Mouse (Mus musculus): ENCODE results near the gene Polg2. TPM values are rescaled to one million over a fixed set of nuclear protein-coding genes. Genes with fewer than 3 reads are reported as not detected.
"Not testable (repeated sequence)": the region's sequence is repeated elsewhere in the genome, so short reads cannot be mapped to it uniquely, and the experiment has no call there.

The Polg2 gene
- polyA plus RNA-seq, 1 experiment from 2014 or later, result 7.8 TPM

DNA sequence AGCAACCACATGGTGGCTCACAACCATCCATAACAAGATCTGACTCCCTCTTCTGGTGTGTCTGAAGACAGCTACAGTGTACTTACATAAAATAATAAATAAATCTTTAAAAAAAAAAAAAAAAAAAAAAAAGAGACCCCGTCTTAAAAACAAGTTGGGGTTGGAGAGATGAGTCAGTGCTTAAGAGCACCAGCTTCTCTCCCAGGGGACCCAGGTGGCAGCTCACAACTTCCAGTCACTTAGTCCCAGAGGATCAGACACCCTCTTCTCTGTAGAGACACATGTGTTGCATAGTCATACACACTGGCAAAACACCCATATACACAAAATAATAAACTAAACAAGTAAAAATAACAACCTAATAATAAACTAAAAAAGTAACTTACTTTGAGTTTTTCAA, 28.1 kb upstream of the Polg2 start:
- not testable (repeated sequence) for H3K4me1 ChIP-seq (ENCODE audit: control insufficient read depth, insufficient read depth, low read length); H3K9ac ChIP-seq (ENCODE audit: low read length); H3K27me3 ChIP-seq (ENCODE audit: control insufficient read depth, insufficient read depth, low read length); H3K4me2 ChIP-seq (ENCODE audit: low read depth, low read length); H3K4me3 ChIP-seq (ENCODE audit: low read length); H3K9me3 ChIP-seq (replicated peaks; ENCODE audit: control insufficient read depth, low read length); H3K27ac ChIP-seq (ENCODE audit: low read length); ATAC-seq (replicated peaks; ENCODE audit: extremely low read depth, insufficient read depth, low FRiP score)
- peaks cover 32% of the 10 kb centered on the region for H3K36me3 ChIP-seq (ENCODE audit: control insufficient read depth, insufficient read depth)
- 60% methylated on average over 1 of the region's 1 CpGs for WGBS

DNA sequence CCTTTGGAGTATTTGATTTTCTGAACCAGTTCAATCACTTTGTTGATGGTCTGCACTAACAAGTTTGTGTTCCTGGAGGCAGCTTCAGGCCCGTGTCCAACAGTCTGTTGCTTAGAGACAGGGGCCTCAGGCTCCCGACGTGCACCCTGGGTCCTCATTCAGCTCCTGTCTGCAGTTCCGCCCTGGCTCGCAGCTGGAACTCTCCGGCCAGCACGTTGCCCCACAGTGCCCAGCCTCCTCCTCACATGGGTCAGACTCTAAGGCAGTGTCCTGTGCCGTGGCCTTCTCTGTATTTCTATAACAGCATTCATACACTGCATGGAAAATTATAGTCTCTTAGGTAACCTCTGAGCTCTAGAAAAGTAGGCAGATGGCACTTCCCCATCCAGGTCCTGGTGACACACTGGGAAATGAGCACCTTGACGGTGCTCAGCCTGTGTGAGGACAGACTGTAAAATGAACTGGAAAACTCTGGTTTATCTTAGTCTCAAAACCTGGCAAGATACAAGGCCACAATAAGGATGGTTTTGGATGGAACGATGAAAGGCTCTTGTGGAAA, 22.8 kb upstream of the Polg2 start:
- Histone ChIP-seq H3K4me2 (ENCODE audit: low read depth, low read length) (no peak overlapping the region), H3K9me3 (replicated peaks; ENCODE audit: control insufficient read depth, low read length) (0 out of 2 replicates have a peak, but pooled peaks cover 3% of the 10 kb centered on the region), H3K4me3 (ENCODE audit: low read length) (no peak overlapping the region), H3K4me1 (ENCODE audit: control insufficient read depth, insufficient read depth, low read length) (no peaks in the 10 kb centered on the region), H3K27ac (ENCODE audit: low read length) (no peak overlapping the region), H3K36me3 (ENCODE audit: control insufficient read depth, insufficient read depth) (peaks cover 65% of the 10 kb centered on the region), H3K27me3 (ENCODE audit: control insufficient read depth, insufficient read depth, low read length) (no peaks in the 10 kb centered on the region), H3K9ac (ENCODE audit: low read length) (no peak overlapping the region)
- WGBS, result 86% methylated on average over 10 of the region's 10 CpGs
- no peak for ATAC-seq (replicated peaks; ENCODE audit: extremely low read depth, insufficient read depth, low FRiP score)

DNA sequence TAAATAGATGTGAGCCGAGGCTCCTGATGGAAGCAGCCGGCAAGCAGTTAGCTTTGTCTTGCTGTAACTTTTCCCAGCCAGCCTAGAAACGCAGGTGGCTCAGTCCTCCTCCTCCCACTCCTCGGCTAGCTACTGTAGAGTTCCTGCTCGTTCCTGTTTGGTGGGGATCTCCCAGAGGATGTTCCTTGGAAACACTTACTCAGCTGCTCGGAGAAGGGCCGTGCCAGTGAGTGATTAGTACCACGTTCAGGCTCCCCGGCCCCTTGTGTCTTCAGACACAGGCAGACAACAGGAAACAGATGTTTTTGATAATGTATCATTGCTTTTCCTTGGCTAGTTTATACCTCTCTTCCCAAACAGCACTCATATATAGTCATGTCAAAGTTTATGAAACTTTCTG, 16.3 kb upstream of the Polg2 start:
- H3K4me2 ChIP-seq (ENCODE audit: low read depth, low read length), result no peak overlapping the region
- peak overlapping the region; percentile 7 for H3K27ac ChIP-seq (ENCODE audit: low read length)
- 0 out of 2 replicates have a peak, but pooled peaks have one; percentile 45 for ATAC-seq (replicated peaks; ENCODE audit: extremely low read depth, insufficient read depth, low FRiP score)
- H3K4me1 ChIP-seq (ENCODE audit: control insufficient read depth, insufficient read depth, low read length), result 0 out of 2 replicates have a peak, but pooled peaks cover 2% of the 10 kb centered on the region
- peaks cover 51% of the 10 kb centered on the region for H3K36me3 ChIP-seq (ENCODE audit: control insufficient read depth, insufficient read depth)
- H3K9ac ChIP-seq (ENCODE audit: low read length), result no peak overlapping the region
- 0 out of 2 replicates have a peak, but pooled peaks cover 3% of the 10 kb centered on the region for H3K9me3 ChIP-seq (replicated peaks; ENCODE audit: control insufficient read depth, low read length)
- WGBS, result 45% methylated on average over 9 of the region's 9 CpGs
- no peak overlapping the region for H3K4me3 ChIP-seq (ENCODE audit: low read length)
- no peaks in the 10 kb centered on the region for H3K27me3 ChIP-seq (ENCODE audit: control insufficient read depth, insufficient read depth, low read length)

DNA sequence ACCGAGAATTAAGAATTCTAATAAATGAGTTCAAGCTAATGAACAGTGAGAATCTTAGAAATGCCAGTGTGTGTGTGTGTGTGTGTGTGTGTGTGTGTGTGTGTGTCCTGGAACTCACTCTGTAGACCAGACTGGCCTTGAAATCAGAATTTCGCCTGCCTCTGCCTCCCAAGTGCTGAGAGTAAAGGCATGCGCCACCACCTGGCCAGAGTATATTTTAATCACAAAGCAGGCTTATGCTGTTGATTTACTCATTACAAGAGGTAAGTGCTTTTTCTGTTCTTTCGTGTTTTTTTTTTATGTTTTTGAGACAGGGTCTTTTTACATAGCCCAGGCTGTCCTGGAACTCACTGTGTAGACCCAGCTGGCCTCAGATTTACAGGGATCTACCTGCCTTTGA, 14.5 kb upstream of the Polg2 start:
- no peaks in the 10 kb centered on the region for H3K27me3 ChIP-seq (ENCODE audit: control insufficient read depth, insufficient read depth, low read length)
- 68% methylated on average over 4 of the region's 4 CpGs for WGBS
- H3K9me3 ChIP-seq (replicated peaks; ENCODE audit: control insufficient read depth, low read length), result 0 out of 2 replicates have a peak, but pooled peaks cover 3% of the 10 kb centered on the region
- H3K27ac ChIP-seq (ENCODE audit: low read length), result no peak overlapping the region
- H3K4me1 ChIP-seq (ENCODE audit: control insufficient read depth, insufficient read depth, low read length), result peaks cover 5% of the 10 kb centered on the region; the same call in 1 of the 2 replicates
- H3K9ac ChIP-seq (ENCODE audit: low read length), result no peak overlapping the region
- no peak overlapping the region for H3K4me3 ChIP-seq (ENCODE audit: low read length)
- no peak for ATAC-seq (replicated peaks; ENCODE audit: extremely low read depth, insufficient read depth, low FRiP score)
- H3K4me2 ChIP-seq (ENCODE audit: low read depth, low read length), result no peak overlapping the region
- peaks cover 35% of the 10 kb centered on the region for H3K36me3 ChIP-seq (ENCODE audit: control insufficient read depth, insufficient read depth)

DNA sequence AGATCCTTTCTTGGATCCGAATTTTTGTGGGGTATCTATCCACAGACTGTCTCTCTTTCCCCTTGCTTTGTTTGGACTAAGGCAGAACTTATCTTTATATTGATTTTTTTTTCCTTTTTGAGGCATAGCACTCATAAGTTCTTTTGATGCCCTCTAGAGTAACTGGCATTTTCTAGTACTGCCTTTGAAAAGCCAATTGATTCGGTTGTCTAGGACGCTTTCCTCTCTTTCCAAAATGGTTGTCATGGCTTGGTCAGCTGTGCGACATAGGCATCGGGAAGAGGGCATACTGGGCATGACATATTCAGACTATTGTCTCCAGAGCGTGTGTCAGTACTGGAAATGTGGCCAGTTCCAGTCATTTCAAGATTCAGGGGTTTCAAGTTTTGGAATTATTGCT, 10.3 kb upstream of the Polg2 start:
- H3K4me1 ChIP-seq (ENCODE audit: control insufficient read depth, insufficient read depth, low read length), result peaks cover 20% of the 10 kb centered on the region
- no peaks in the 10 kb centered on the region for H3K9me3 ChIP-seq (replicated peaks; ENCODE audit: control insufficient read depth, low read length)
- peak overlapping the region; percentile 80 for H3K4me2 ChIP-seq (ENCODE audit: low read depth, low read length)
- WGBS, result under 1% methylated on average over 6 of the region's 6 CpGs
- H3K36me3 ChIP-seq (ENCODE audit: control insufficient read depth, insufficient read depth), result peaks cover 23% of the 10 kb centered on the region
- no peak for ATAC-seq (replicated peaks; ENCODE audit: extremely low read depth, insufficient read depth, low FRiP score)
- H3K27me3 ChIP-seq (ENCODE audit: control insufficient read depth, insufficient read depth, low read length), result no peaks in the 10 kb centered on the region
- peak overlapping the region; percentile 99 for H3K27ac ChIP-seq (ENCODE audit: low read length)
- H3K9ac ChIP-seq (ENCODE audit: low read length), result peak overlapping the region; percentile 88
- peak overlapping the region; percentile 93 for H3K4me3 ChIP-seq (ENCODE audit: low read length)

DNA sequence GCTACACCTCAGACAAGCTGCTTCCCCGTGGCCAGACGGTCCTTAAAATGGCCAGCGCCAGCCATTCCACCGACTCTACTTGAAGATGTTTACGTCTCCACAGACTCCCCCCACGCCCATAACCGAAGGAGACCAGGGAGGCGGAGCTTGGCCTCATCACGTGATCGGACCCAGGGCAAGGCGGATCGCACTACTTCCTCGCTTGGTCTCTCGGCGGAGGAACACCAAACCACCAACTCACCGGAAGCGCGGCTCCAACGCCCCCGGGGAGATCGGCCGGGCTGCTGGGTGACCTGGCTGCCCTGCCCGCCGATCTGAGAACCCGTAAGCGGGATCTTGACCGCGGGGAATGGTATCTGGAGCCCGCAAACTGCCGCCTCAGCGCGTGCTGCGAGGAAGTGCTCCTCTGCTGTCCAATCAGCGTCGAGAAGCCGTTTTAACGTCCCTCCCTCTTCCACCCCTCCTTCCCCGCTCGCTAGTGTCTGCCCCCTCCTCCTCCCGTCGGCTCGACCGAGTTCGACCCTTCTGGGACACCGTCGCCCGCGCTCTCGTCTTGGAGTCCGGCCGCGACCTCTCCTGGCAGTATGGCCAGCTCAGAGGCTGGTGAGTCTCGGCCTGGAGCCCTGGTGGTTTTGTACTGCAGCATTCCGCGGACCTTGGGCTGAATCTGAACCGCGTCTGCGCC, 9.6 kb upstream of the Polg2 start, which contains the start of the genes Ddx5 and Cep95:
Gene Ddx5, minus strand, starts transcription at position 411 of the 685 bp plus-strand sequence.
Gene Cep95, plus strand, starts transcription at position 478 of the 685 bp plus-strand sequence.
- Histone ChIP-seq H3K9ac (ENCODE audit: low read length) (peak within 1 kb of the TSS; percentile 99), H3K4me2 (ENCODE audit: low read depth, low read length) (peak within 1 kb of the TSS; percentile 80), H3K9me3 (replicated peaks; ENCODE audit: control insufficient read depth, low read length) (no peaks in the 10 kb centered on the region), H3K4me1 (ENCODE audit: control insufficient read depth, insufficient read depth, low read length) (peaks cover 22% of the 10 kb centered on the region), H3K4me3 (ENCODE audit: low read length) (peak within 1 kb of the TSS; percentile 93), H3K27me3 (ENCODE audit: control insufficient read depth, insufficient read depth, low read length) (no peaks in the 10 kb centered on the region), H3K36me3 (ENCODE audit: control insufficient read depth, insufficient read depth) (peaks cover 24% of the 10 kb centered on the region), H3K27ac (ENCODE audit: low read length) (peak within 1 kb of the TSS; percentile 100)
- under 1% methylated on average over 58 of the region's 58 CpGs for WGBS
- ATAC-seq (replicated peaks; ENCODE audit: extremely low read depth, insufficient read depth, low FRiP score), result peak; percentile 90

DNA sequence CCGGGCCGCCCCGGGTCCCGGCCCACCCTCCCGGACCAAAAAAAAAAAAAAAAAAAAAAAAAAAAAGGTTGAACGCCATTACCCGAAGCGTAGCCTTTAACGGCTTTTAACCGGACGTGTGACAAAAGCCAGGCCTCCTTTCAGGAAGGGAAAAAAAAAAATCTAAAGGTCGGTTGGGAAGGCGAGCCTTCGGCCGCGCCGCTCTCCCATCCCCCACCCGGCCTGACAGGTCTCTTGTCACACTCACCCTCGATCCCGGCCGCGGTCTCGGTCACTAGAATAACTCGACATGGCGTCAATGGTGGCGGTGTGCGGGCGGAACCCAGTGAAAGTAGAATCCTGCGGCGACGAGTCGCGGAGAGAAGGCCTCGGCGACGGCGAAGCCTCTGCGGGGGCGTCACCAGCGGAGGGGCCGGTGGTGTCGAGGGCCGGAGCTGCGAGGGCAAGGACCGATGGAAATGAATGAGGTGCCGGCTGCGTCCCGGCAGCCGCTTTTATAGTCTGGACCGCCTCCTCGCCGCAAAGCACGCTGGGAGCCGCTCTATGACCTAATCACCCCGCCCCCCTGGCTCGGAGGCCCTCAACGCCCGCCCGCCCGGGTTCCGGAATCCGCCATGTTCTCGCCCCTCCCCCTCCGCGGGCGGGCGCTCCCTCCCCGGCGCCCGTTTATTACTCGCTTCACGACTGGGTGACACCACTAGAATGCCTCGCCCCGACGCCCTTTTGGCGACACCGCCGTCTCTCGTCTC, 8.9 kb upstream of the Polg2 start:
- H3K36me3 ChIP-seq (ENCODE audit: control insufficient read depth, insufficient read depth), result peaks cover 30% of the 10 kb centered on the region
- H3K27ac ChIP-seq (ENCODE audit: low read length), result peak overlapping the region; percentile 100
- peak overlapping the region; percentile 93 for H3K4me3 ChIP-seq (ENCODE audit: low read length)
- under 1% methylated on average over 74 of the region's 79 CpGs for WGBS
- peak; percentile 77 for ATAC-seq (replicated peaks; ENCODE audit: extremely low read depth, insufficient read depth, low FRiP score)
- peaks cover 23% of the 10 kb centered on the region for H3K4me1 ChIP-seq (ENCODE audit: control insufficient read depth, insufficient read depth, low read length)
- H3K9me3 ChIP-seq (replicated peaks; ENCODE audit: control insufficient read depth, low read length), result no peaks in the 10 kb centered on the region
- peak overlapping the region; percentile 99 for H3K9ac ChIP-seq (ENCODE audit: low read length)
- H3K4me2 ChIP-seq (ENCODE audit: low read depth, low read length), result peak overlapping the region; percentile 53
- no peaks in the 10 kb centered on the region for H3K27me3 ChIP-seq (ENCODE audit: control insufficient read depth, insufficient read depth, low read length)

DNA sequence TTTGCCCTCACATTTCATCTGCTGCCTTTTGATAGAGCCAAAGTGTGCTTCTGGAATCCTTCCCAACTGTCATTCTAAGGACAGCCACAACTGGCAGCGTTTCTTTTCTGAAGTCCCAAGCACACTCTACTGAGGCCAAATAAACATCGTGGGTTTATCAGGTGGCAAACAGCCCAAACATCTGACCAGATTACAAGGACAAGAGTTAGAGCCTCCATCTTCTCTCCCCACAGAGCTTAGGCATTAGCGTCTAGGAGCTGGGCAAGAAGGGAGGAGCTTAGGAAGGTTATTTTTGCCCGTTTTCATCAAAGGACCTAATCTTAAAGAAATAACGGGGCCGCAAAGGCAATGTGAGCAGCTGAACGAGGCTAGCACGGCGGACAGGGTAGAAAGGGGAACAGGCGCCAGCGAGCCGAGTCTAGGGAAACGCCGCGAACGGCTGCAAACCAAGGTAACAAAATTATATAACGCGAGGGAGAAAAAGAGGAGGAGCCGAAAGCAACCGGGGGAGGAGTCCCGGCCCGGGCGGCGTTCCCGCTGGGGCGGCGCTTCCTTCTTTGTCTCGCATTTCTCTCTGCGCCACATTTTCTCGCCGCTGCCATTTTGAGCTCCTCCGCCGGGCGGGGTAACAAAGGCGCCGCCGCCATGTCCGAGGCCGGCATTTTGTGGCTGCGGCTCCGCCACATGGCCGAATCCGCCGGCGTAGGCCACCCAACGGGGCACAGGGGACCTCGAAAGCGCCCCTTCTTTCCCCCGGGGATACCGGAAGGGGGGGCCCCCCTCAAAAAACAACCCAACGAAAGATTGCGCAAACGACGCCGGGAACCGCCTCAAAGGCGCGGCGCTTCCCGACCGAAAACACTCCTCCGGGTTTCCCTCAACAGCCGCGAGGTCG, 8.0 kb upstream of the Polg2 start:
- Histone ChIP-seq H3K9ac (ENCODE audit: low read length) (peak overlapping the region; percentile 99), H3K36me3 (ENCODE audit: control insufficient read depth, insufficient read depth) (peaks cover 35% of the 10 kb centered on the region), H3K4me1 (ENCODE audit: control insufficient read depth, insufficient read depth, low read length) (peaks cover 23% of the 10 kb centered on the region), H3K4me3 (ENCODE audit: low read length) (peak overlapping the region; percentile 93), H3K27ac (ENCODE audit: low read length) (peak overlapping the region; percentile 100), H3K9me3 (replicated peaks; ENCODE audit: control insufficient read depth, low read length) (no peaks in the 10 kb centered on the region), H3K27me3 (ENCODE audit: control insufficient read depth, insufficient read depth, low read length) (no peaks in the 10 kb centered on the region), H3K4me2 (ENCODE audit: low read depth, low read length) (peak overlapping the region; percentile 85)
- WGBS, result under 1% methylated on average over 63 of the region's 65 CpGs
- ATAC-seq (replicated peaks; ENCODE audit: extremely low read depth, insufficient read depth, low FRiP score), result peak; percentile 33

All from heart, embryonic 16.5 days (tissue).